Mouse (Mus musculus) spleen, postnatal 36 days (tissue): Measurements from ENCODE around the gene Pdzrn3.

ENCODE experiments used
- DNase-seq, 2 experiments: peaks; one replicate each; pipeline ENCODE4 v3.0.0; 2022; ENCODE audit warnings: low spot score in 2 of 2, mixed read lengths in 1 of 2

Pdzrn3 gene

GRCm38 (mm10) chr6:101257418-101257817, 120.3 kb downstream of the Pdzrn3 start:
- DNase-seq = no peak

- DNase-seq = no peak
Observed at GRCm38 (mm10) chr6:101254652-101255051, 123.0 kb downstream of the Pdzrn3 start.

- DNase-seq = no peak
Observed at GRCm38 (mm10) chr6:101251916-101252603, 125.6 kb downstream of the Pdzrn3 start.

- no peak for DNase-seq
Observed at GRCm38 (mm10) chr6:101251160-101251559, 126.5 kb downstream of the Pdzrn3 start.

- DNase-seq = no peak
Observed at GRCm38 (mm10) chr6:101246137-101246536, 131.6 kb downstream of the Pdzrn3 start.

- DNase-seq = no peak
Observed at GRCm38 (mm10) chr6:101244355-101244754, 133.3 kb downstream of the Pdzrn3 start.

GRCm38 (mm10) chr6:101243189-101243815, 134.4 kb downstream of the Pdzrn3 start:
- no peak for DNase-seq

GRCm38 (mm10) chr6:101236641-101237246, 141.0 kb downstream of the Pdzrn3 start:
- DNase-seq = no peak

GRCm38 (mm10) chr6:101236230-101236629, 141.5 kb downstream of the Pdzrn3 start:
- DNase-seq = no peak

GRCm38 (mm10) chr6:101234349-101234748, 143.3 kb downstream of the Pdzrn3 start:
- DNase-seq = no peak

GRCm38 (mm10) chr6:101233680-101234079, 144.0 kb downstream of the Pdzrn3 start:
- no peak for DNase-seq

GRCm38 (mm10) chr6:101227294-101227855, 150.3 kb downstream of the Pdzrn3 start:
- no peak for DNase-seq

- no peak for DNase-seq
Observed at GRCm38 (mm10) chr6:101220307-101220706, 157.4 kb downstream of the Pdzrn3 start.

- no peak for DNase-seq
Observed at GRCm38 (mm10) chr6:101219004-101219403, 158.7 kb downstream of the Pdzrn3 start.

GRCm38 (mm10) chr6:101218197-101218596, 159.5 kb downstream of the Pdzrn3 start:
- DNase-seq = no peak

GRCm38 (mm10) chr6:101217756-101218155, 159.9 kb downstream of the Pdzrn3 start:
- DNase-seq = no peak

- DNase-seq = no peak
Observed at GRCm38 (mm10) chr6:101215436-101215791, 162.3 kb downstream of the Pdzrn3 start.

GRCm38 (mm10) chr6:101214734-101215435, 162.8 kb downstream of the Pdzrn3 start:
- DNase-seq = no peak

GRCm38 (mm10) chr6:101213066-101213465, 164.6 kb downstream of the Pdzrn3 start:
- no peak for DNase-seq

- DNase-seq = no peak
Observed at GRCm38 (mm10) chr6:101212086-101212485, 165.6 kb downstream of the Pdzrn3 start.

GRCm38 (mm10) chr6:101211361-101211841, 166.3 kb downstream of the Pdzrn3 start:
- DNase-seq = no peak

- no peak for DNase-seq
Observed at GRCm38 (mm10) chr6:101198943-101199298, 178.8 kb downstream of the Pdzrn3 start.
